Mouse (Mus musculus): ENCODE measurements at regions not wholly inside any gene's neighbourhood (a gene's known extent, or its start where the extent isn't known, plus 50 kb on each side); places are given as distances from the start of the nearest gene placed in this dataset.

- peak; percentile 23 to 33 for DNase-seq (ENCODE audit: extremely low spot score in 1 of 2, low spot score in 1 of 2)
Observed at GRCm38 (mm10) chr2:123023918-123024317, 258.9 kb downstream of the Sqor start.

GRCm38 (mm10) chr2:123024380-123024779 lies 259.3 kb downstream of the Sqor start:
- DNase-seq (ENCODE audit: extremely low spot score in 1 of 2, low spot score in 1 of 2) = no peak

GRCm38 (mm10) chr2:123024976-123025585 lies 260.0 kb downstream of the Sqor start:
- DNase-seq (ENCODE audit: extremely low spot score in 1 of 2, low spot score in 1 of 2) = peak in 1 of 2 experiments; percentile 25

GRCm38 (mm10) chr2:123047321-123047720 lies 282.3 kb downstream of the Sqor start:
- DNase-seq (ENCODE audit: extremely low spot score in 1 of 2, low spot score in 1 of 2) = no peak

GRCm38 (mm10) chr2:123064648-123065047 lies 299.6 kb downstream of the Sqor start:
- no peak for DNase-seq (ENCODE audit: extremely low spot score in 1 of 2, low spot score in 1 of 2)

- no peak for DNase-seq (ENCODE audit: extremely low spot score in 1 of 2, low spot score in 1 of 2)
Observed at GRCm38 (mm10) chr2:123068809-123069208, 303.8 kb downstream of the Sqor start.

- no peak for DNase-seq (ENCODE audit: extremely low spot score in 1 of 2, low spot score in 1 of 2)
Observed at GRCm38 (mm10) chr2:123072653-123073052, 307.6 kb downstream of the Sqor start.

- DNase-seq (ENCODE audit: extremely low spot score in 1 of 2, low spot score in 1 of 2) = no peak
Observed at GRCm38 (mm10) chr2:123073476-123074085, 308.5 kb downstream of the Sqor start.

- DNase-seq (ENCODE audit: extremely low spot score in 1 of 2, low spot score in 1 of 2) = no peak
Observed at GRCm38 (mm10) chr2:123092726-123093125, 327.7 kb downstream of the Sqor start.

GRCm38 (mm10) chr2:123103530-123103929 lies 338.5 kb downstream of the Sqor start:
- no peak for DNase-seq (ENCODE audit: extremely low spot score in 1 of 2, low spot score in 1 of 2)

GRCm38 (mm10) chr2:123131496-123131895 lies 366.5 kb downstream of the Sqor start:
- no peak for DNase-seq (ENCODE audit: extremely low spot score in 1 of 2, low spot score in 1 of 2)

- DNase-seq (ENCODE audit: extremely low spot score in 1 of 2, low spot score in 1 of 2) = no peak
Observed at GRCm38 (mm10) chr2:123153170-123153569, 388.1 kb downstream of the Sqor start.

- no peak for DNase-seq (ENCODE audit: extremely low spot score in 1 of 2, low spot score in 1 of 2)
Observed at GRCm38 (mm10) chr2:123165384-123165783, 400.3 kb downstream of the Sqor start.

- no peak for DNase-seq (ENCODE audit: extremely low spot score in 1 of 2, low spot score in 1 of 2)
Observed at GRCm38 (mm10) chr2:123170611-123171010, 405.6 kb downstream of the Sqor start.

- DNase-seq (ENCODE audit: extremely low spot score in 1 of 2, low spot score in 1 of 2) = no peak
Observed at GRCm38 (mm10) chr2:123182208-123182607, 417.2 kb downstream of the Sqor start.

- no peak for DNase-seq (ENCODE audit: extremely low spot score in 1 of 2, low spot score in 1 of 2)
Observed at GRCm38 (mm10) chr2:123190795-123191582, 426.0 kb downstream of the Sqor start.

GRCm38 (mm10) chr2:123194533-123194932 lies 429.5 kb downstream of the Sqor start:
- DNase-seq (ENCODE audit: extremely low spot score in 1 of 2, low spot score in 1 of 2) = peak in 1 of 2 experiments; percentile 33

Measured in layer of hippocampus, postnatal 25 days (tissue).